Mouse (Mus musculus) kidney, adult 2 months (tissue): ENCODE data around the gene Tnfaip8l2. TPM values are rescaled to one million over a fixed set of nuclear protein-coding genes. Genes with fewer than 3 reads are reported as not detected.
"Not testable (repeated sequence)": the region's sequence is repeated elsewhere in the genome, so short reads cannot be mapped to it uniquely, and the experiment has no call there.

Source experiments
- DNase-seq: peaks from one replicate; pipeline ENCODE4 v3.0.0; 2021
- H3K27ac ChIP-seq: fragments of 200-500 bp; 2 replicates; pipeline ENCODE4 v1.5.1; 2012; ENCODE audit warnings: low read depth, low read length, control low read depth, inconsistent platforms; ENCODE audit not compliant: insufficient read depth
- H3K27me3 ChIP-seq: fragments of 200-500 bp; replicated peaks from 2 replicates; pipeline ENCODE4 v1.6.1; 2012; ENCODE audit warnings: mild to moderate bottlenecking, moderate library complexity, low read length, inconsistent platforms; ENCODE audit not compliant: control insufficient read depth, insufficient read depth
- H3K36me3 ChIP-seq: fragments of 200-500 bp; 2 replicates; pipeline ENCODE4 v1.6.1; 2012; ENCODE audit warnings: mild to moderate bottlenecking, moderate library complexity, low read length, inconsistent platforms; ENCODE audit not compliant: control insufficient read depth, insufficient read depth
- H3K4me1 ChIP-seq: fragments of 200-500 bp; 2 replicates; pipeline ENCODE4 v1.6.1; 2011; ENCODE audit warnings: low read length; ENCODE audit not compliant: control insufficient read depth, insufficient read depth
- H3K4me3 ChIP-seq: fragments of 200-500 bp; 2 replicates; pipeline ENCODE4 v1.5.1; 2011; ENCODE audit warnings: mild to moderate bottlenecking, low read depth, low read length, control low read depth; ENCODE audit not compliant: insufficient read depth
- CTCF ChIP-seq: fragments of 200-500 bp; conservative IDR thresholded peaks from 2 replicates; pipeline ENCODE4 v1.5.1; 2011; ENCODE audit warnings: low read depth, mild to moderate bottlenecking, control low read depth, low read length, moderate library complexity, mixed read lengths; ENCODE audit not compliant: insufficient read depth, insufficient read length
- POLR2A ChIP-seq: fragments of 200-500 bp; IDR thresholded peaks from one replicate; pipeline ENCODE4 v1.6.1; 2011; ENCODE audit warnings: low read depth, low read length, control low read depth
- WGBS: fragments of 180-500 bp; shearing (Covaris S2); methylation state at CpG from one replicate; pipeline ENCODE4 v1.1.7; 2018; 5-methylcytosine and 5-hydroxymethylcytosine counted together
- polyA plus RNA-seq: library from polyadenylated mRNA; depleted of rRNA; stranded (reverse); fragments of >200 nt; gene quantifications from 2 replicates; pipeline ENCODE4 v1.2.3, GENCODE M21; 2012

Tnfaip8l2 gene
- polyA plus RNA-seq, 1 experiment = 6.8 TPM

DNA sequence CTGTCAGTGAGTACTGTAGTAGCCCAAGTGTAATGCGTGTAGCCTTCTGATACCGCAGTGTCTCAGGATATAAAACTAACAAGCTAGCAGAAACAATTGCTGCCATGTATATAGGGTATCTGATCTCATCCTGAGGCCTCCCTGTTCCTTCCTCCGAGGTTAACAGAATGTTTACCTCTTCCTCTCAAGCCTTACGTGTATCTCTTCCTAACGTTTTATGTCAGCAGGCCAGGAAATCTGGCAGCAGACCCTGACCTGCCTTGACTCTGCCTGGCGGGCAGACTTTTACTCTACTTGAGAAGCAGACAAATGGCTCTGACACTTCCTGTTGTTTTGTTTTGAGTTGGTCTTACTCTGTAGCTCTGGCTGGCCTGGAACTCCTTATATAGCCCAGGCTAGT is 20.6 kb downstream of the Tnfaip8l2 start:
- Histone ChIP-seq H3K36me3 (peaks cover 3% of the 10 kb centered on the region), H3K27me3 (no peaks in the 10 kb centered on the region), H3K4me1 (no peaks in the 10 kb centered on the region), H3K27ac (no peak overlapping the region), H3K4me3 (no peak overlapping the region)
- no peak for TF ChIP-seq POLR2A
- no peak for TF ChIP-seq CTCF
- WGBS = 55% methylated on average over 6 of the region's 6 CpGs
- DNase-seq = peak; percentile 27

DNA sequence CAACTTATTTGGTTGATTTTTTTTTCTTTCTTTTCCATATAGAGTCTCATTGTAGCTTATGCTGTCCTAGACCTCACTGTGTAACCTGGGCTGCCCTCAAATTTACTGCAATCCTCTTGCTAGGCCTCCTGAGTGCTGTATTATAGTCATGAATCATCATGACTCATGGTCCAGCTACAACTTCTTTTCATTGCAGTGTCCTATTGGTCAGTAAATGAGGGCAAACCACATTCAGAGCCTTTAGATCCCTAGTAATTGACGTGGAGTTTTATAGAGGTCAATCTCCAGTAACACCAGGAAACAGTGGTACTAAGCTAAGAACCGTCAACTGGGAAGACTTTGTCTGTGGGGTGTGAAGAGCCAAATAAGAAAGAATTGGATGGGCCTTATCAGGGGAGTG is 24.4 kb downstream of the Tnfaip8l2 start:
- Histone ChIP-seq H3K36me3 (peaks cover 3% of the 10 kb centered on the region), H3K4me1 (no peaks in the 10 kb centered on the region), H3K4me3 (no peak overlapping the region), H3K27ac (no peak overlapping the region), H3K27me3 (no peaks in the 10 kb centered on the region)
- DNase-seq = no peak
- TF ChIP-seq POLR2A = no peak
- TF ChIP-seq CTCF = no peak
- WGBS = 91% methylated on average over 2 of the region's 2 CpGs

DNA sequence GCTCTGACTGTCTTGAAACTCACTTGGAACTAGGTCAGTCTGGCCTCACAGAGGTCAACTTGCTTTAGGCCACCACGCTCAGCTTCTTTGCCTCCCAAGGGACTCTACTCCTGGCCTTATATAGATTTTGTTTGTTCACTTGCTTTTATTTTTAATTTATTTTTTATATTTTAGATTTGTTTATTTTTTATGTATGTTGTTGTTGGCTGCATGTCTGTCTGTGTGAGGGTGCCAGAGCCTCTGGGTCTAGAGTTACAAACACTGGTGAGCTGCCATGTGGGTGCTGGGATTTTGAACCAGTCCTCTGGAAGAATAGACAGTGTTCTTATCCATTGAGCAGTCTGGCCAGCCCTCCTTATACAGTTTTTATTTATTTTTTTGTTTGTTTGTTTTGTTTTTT is 29.4 kb downstream of the Tnfaip8l2 start:
- 76% methylated on average over 1 of the region's 1 CpGs for WGBS
- no peak overlapping the region for H3K27ac ChIP-seq

DNA sequence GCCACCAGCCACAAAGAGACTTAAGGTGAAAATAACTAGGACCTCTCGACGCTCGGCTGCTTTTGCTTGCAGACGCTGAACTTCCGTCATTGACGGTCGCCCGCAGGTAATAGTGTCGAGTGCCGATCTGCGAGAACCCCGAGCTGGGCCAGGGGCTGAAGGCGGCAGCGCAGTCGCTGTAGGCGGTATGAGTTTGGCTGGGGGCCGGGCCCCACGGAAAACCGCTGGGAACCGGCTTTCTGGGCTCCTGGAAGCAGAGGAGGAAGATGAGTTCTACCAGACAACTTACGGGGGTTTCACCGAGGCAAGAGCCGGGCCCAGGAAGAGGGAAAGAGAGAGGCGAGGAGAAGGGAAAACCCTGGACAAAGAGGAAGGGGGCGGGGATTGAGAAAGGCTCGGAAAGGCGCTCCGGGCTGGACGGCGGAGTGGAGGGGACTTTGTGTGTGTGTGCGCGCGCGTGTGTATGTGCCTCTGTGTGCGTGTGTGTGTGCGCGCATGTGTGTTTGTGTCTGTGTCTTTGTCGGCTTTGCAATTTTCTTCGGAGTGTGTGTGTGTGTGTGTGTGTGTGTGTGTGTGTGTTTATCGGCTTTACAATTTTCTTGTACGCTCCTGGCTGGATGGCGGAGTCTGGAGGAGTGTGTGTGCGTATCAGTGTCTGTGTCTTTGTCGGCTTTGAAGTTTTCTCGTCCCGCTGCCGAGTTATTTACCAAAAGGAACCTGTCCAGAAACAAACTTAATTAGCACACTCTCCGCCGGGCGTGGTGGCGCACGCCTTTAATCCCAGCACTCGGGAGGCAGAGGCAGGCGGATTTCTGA is 31.0 kb downstream of the Tnfaip8l2 start, which contains the start of gene Vps72:
TSS of gene Vps72 (plus strand) at position 112 of the 816 bp plus-strand sequence.
- H3K27me3 ChIP-seq = no peaks in the 10 kb centered on the region
- H3K36me3 ChIP-seq = no peaks in the 10 kb centered on the region
- TF ChIP-seq CTCF = no peak
- peak; percentile 48 for TF ChIP-seq POLR2A
- H3K4me3 ChIP-seq = peak within 1 kb of the TSS; percentile 90
- peaks cover 6% of the 10 kb centered on the region; the same call in 1 of the 2 replicates for H3K4me1 ChIP-seq
- under 1% methylated on average over 54 of the region's 54 CpGs for WGBS
- peak within 1 kb of the TSS; percentile 76 for H3K27ac ChIP-seq
- DNase-seq = peak; percentile 95

More for the DNA sequence above, 29.4 kb downstream of the Tnfaip8l2 start:
- no peaks in the 10 kb centered on the region for H3K36me3 ChIP-seq
- peaks cover 6% of the 10 kb centered on the region; the same call in 1 of the 2 replicates for H3K4me1 ChIP-seq
- no peak for DNase-seq
- no peaks in the 10 kb centered on the region for H3K27me3 ChIP-seq
- TF ChIP-seq CTCF (no peak), POLR2A (no peak)
- no peak overlapping the region for H3K4me3 ChIP-seq

DNA sequence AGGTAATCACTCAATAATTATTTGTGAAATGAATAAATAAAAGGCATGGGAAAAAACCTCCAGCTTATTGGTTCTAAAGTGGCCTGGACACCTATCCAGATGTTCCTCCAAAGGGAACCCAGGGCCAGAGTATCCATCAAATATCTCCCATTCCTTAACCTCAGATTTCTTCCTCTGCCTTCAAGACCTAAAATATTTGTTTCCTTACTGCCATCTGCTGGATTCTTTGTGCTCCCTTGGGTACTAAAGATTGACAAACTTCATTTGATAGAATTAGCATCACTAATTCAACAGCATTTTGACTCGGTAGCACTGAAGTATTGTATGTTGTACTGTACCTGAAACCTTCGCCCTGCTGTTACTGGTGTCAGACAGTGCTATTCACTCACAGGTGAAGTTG is 34.3 kb downstream of the Tnfaip8l2 start:
- Histone ChIP-seq H3K36me3 (no peaks in the 10 kb centered on the region), H3K27me3 (no peaks in the 10 kb centered on the region), H3K4me3 (no peak overlapping the region), H3K4me1 (peaks cover 11% of the 10 kb centered on the region; the same call in 1 of the 2 replicates), H3K27ac (no peak overlapping the region)
- peak; percentile 42 for DNase-seq
- TF ChIP-seq CTCF = no peak
- TF ChIP-seq POLR2A = no peak
- 61% methylated on average over 2 of the region's 2 CpGs for WGBS

DNA sequence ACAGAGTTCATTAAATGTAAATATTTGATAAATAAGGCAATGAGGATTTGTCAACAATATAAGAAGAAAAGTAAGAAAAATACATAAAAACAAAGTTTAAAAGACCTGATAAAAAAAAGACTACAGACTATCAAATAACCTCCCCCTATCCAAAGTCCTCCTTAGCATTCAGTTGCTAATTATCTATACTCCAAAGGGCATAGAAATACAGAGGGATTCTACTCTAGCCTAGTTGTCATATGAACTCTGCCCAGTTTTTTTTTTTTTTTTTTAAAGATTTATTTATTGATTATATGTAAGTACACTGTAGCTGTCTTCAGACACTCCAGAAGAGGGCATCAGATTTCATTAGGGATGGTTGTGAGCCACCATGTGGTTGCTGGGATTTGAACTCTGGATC is 34.9 kb downstream of the Tnfaip8l2 start:
- not testable (repeated sequence) for H3K4me1 ChIP-seq, H3K36me3 ChIP-seq, DNase-seq, H3K27me3 ChIP-seq, H3K27ac ChIP-seq, H3K4me3 ChIP-seq

DNA sequence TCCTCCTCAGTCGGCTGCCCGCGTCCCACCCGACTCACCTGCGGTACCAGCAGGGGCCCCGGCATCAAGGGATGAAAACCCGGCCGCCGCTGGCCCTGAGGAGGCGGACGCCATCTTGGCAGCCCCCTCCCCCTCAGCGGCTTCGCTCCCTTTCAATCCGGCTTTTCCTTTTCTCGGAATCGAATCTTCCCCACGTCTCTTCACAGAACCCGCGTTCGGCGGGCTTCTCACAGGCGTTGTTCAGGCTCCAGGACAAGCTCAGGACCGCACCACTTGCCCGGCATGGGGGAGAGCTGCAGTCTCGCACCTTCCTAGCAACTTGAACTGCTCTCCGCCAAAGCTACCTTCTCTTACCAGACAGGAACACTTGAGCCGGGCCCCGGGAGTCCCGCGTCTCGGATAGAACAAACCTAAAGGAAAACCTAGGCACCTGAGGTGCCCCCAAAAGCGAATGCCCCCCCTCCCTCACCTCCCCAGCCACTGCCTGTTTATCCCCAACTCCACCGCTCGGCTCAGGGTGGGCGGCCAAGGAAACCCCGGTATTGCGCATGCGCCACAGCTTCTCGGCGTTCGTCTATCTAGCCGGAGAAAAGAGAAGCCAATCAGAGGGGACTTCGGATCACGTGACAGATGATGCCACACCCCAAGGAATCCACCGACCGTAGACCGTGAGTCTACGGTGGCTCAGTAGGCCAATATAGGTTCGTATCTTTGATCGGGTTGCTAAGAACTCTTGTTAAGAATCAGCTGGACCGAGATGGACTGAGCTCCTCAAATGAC is 35.6 kb downstream of the Tnfaip8l2 start, which contains the start of gene Pip5k1a:
TSS of gene Pip5k1a (minus strand) at position 593 of the 780 bp plus-strand sequence.
- peak; percentile 98 for DNase-seq
- under 1% methylated on average over 51 of the region's 51 CpGs for WGBS
- peak within 1 kb of the TSS; percentile 92 for H3K4me3 ChIP-seq
- H3K36me3 ChIP-seq = no peaks in the 10 kb centered on the region
- H3K4me1 ChIP-seq = peaks cover 5% of the 10 kb centered on the region; the same call in 1 of the 2 replicates
- H3K27me3 ChIP-seq = no peaks in the 10 kb centered on the region
- TF ChIP-seq POLR2A (no peak), CTCF (no peak)
- H3K27ac ChIP-seq = peak within 1 kb of the TSS; percentile 45
